Mouse (Mus musculus): ENCODE results near the gene Lrrc57.

The Lrrc57 gene

DNA sequence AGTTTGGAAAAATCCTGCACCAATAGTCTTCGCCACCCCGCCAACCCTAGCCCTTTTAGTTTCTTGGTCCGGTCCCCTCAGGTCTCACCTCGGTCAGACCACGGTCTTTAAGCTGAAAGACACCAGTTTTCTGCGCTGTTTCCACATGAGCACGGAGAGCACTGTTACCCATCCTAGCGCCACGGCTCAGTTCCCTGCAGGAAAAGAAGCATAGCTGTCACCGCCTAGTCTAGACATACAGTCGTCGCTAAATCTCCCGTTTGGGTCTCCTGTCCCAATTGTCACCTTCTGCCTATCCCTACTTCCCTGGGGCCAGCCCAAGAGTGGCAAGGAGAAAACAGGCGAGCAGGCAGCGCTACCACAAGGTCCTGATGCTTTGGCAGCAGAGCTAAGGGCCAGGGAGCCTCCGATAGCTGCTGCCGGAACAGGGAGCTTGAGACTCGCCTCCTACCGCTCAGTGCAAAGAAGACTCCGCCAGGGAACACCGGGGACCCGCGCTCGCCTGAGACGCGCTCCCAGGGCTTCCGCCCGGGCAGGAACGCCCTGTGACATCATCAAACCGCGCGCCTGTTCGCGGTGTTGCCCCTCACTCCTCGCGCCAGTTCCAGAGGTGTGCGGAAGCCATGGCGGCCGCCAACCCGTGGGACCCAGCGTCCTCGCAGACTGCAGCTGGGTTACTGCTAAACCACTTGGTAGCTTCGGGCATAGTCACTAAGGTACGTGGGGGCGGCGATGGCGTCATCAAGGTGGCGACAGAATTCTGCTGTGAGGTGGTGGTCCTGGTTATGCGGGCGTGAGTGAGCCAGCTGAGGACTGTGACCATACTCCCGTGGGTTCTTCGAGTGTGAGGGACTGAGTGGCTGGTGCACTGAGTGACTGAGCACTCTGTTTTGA is at the start of gene Lrrc57, which contains the start of gene Haus2:
TSS of gene Lrrc57 (minus strand) at position 691 of the 894 bp plus-strand sequence.
TSS of gene Haus2 (plus strand) at position 554 of the 894 bp plus-strand sequence.
- no peak for DNase-seq (ENCODE audit: extremely low read depth, low read depth, low spot score)

DNA sequence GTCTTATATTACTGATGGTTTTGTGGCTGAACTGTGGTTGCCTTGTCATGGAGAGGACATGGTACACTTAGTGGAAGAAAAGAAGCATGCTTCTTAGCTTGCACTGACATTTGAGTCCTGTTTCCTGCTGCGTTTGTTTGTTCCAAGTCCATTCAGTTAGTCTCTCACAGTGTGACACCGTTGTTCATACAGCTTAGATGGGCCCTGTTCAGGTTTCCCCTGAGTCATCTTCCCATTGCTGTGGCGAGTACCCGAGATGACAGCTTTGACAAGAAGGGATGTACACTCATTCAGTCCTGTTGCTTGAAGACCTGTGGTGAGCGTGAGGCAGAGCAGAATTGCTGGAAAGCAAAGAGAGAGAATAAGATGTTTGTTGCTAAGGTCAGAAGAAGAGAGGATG is 49.2 kb upstream of the Lrrc57 start:
- DNase-seq (ENCODE audit: extremely low read depth, low read depth, low spot score): no peak

DNA sequence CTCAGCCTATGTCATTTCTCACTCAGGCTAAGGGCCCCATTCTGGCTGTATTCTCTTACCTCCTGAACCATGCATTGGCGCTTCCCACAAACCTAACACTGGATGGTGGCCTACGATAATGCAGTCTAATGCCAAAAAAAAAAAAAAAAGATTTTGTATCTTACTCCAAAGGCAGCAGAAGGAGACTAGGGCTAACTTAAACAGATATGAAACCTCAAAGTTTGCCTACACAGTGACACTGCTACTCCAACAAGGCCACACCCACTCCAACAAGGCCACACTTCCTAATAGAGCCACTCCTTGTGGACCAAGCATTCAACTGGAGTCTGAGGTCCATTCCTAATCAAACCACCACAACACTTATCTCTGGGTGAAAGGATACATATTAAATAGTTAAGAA is 47.4 kb upstream of the Lrrc57 start:
- DNase-seq (ENCODE audit: extremely low read depth, low read depth, low spot score): no peak

DNA sequence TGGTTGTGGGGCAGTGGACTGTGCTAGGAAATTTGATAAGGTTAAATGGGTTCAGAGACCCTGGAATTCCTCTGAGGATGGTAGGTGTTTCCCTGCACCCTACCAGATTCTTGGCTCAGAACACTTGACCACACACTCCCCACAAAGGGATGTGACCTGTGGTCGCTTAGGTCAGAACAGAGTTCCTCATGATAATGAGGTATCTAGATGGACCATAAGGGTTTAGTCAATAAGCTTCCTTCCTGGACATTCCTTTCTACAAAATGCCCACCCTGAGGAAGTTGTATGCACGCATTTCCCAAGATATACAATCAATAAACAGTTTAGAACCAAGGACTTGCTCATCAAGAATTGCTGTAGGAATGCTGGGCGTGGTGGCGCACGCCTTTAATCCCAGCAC is 46.6 kb upstream of the Lrrc57 start:
- DNase-seq (ENCODE audit: extremely low read depth, low read depth, low spot score): no peak

DNA sequence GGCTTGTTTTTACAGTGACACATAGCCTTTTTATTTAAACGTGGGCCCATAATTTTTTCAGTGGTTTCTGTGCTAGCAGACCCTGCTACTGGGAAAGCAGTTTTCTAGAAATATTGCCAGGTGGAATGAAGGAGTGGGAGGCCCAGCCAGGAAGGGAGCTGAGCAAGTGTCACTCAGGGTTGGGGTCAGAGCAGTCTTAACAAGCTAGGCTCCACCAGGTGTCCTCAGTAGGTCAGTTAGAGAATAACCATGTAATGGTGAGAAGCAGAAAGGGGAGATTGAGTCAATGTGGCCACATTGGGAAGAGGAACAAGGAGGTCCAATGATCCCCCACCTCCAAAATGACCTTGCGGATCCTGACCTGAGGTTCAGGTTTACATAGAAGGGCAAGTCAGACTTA is 45.4 kb upstream of the Lrrc57 start:
- no peak for DNase-seq (ENCODE audit: extremely low read depth, low read depth, low spot score)

DNA sequence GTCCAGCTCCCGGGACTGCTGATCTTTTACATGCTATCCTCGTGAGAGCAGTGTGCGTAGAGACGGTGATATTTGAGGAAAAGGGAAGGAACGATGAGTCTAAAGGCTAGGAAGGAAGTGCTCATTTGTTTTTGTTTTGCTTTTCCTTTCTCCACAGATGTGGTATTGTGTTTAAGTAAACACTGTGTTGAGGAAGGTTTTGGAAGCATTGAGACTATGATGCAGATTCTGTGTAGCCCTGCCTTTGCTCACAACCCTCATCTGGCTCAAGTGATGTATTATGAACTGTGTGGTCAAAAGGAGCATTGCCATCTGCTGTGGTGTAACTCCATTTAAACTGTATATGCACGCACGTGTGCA is 43.6 kb upstream of the Lrrc57 start:
- DNase-seq (ENCODE audit: extremely low read depth, low read depth, low spot score): no peak

DNA sequence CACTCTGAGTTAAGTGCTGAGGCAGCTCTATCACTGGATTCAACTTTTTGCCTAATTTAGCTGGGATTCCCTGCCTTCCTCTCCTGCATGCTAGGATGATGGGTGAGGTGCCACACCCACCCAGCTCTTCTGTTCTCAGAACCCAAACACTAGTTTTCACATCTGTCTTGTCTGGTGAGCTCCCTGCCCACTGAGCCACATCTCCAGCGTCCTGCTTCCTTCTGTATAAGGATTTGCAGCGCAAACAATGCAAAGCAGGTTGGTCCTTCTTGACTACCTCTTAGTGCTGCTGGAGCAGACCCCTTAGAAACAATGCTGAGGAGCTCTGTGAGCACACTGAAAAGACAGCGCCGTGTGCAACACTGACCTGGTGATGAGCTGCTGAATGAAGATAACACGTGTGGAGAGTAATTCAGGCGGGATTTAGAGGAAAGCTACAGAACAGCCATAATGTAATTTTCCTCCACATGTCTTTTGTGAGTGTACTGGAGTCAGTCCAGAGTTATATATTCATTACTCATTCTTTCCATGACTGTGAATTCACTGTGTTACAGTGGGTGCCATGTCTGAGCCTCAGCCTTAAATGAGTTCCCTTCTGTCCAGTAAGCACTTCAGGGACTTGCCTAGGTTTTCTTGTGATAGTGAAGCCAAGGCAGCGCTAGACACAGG is 43.1 kb upstream of the Lrrc57 start:
- DNase-seq (ENCODE audit: extremely low read depth, low read depth, low spot score): no peak

DNA sequence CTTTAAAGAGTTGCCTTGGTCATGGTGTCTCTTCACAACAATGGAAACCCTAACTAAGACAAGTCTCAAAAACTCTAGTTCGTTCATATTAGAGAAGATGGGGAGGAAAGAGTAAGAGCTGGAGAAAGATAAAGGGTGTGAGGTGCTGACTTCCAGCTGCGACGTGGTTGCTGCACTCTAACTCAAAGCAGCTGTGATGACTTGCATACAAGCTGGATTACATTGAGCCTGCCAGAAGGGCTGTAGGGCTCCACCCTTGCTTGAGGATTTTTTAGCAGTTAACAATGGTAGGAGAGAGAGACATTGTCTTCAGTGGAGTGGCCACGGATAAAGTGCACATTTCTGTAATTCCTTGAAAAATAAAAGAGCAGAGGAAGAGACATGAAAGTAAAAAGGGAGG is 37.5 kb upstream of the Lrrc57 start:
- no peak for DNase-seq (ENCODE audit: extremely low read depth, low read depth, low spot score)

DNA sequence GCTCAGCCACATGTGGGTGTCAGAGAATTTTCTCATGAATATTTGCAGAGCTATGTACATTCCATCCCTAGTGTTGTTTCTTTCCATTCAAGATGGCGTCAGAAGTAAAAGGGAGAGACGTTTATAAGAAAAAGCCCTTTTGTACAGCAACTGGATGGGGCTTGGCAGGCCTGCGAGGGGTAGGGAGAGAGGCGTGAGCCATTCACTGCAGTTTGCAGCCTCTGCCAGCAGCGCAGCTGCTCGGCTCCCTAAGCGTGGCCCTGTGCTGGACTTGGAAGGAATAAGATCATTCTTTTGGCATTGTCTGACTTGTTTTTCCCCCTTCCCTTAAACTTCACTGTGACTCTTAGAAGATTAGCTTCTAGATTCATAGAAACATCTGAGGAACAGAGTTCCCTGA is 34.5 kb upstream of the Lrrc57 start:
- DNase-seq (ENCODE audit: extremely low read depth, low read depth, low spot score): no peak

DNA sequence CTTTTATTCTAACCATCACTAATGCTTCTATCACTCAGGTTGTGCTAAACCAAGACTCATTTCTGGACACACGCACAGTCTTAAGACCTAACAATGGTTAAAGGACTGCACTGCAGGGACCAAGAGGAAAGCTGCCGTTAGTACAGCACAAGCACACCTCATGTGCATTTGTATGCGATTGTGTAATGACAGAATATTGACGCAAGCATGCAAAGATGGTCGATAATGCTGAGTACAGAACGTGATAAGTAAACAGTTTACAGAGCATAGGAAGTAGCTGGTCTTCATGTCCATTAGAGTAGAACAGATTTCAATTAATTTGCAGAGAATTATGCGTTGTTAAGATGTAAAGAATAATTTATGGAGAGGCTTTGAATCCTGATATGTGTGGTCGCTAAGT is 31.5 kb upstream of the Lrrc57 start:
- no peak for DNase-seq (ENCODE audit: extremely low read depth, low read depth, low spot score)

DNA sequence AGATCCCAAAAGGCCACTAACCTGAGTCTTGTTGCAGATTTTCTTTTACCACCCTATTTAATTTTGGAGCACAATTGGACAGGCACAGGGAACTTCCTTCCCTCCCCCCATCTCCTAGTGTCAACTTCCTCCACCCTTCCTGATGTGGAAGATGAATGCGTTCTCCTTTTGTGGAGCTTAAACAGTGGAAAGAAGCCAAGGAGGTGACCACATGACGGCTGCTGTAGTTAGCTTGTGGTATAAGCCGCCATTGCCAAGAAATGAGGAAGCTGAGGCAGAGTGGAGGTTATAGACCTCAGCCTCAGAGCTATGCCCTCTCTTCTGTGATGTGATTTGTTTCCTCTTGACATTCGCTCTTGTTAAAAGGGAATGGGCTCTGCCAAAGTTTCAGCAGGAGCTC is 22.6 kb upstream of the Lrrc57 start:
- no peak for DNase-seq (ENCODE audit: extremely low read depth, low read depth, low spot score)

DNA sequence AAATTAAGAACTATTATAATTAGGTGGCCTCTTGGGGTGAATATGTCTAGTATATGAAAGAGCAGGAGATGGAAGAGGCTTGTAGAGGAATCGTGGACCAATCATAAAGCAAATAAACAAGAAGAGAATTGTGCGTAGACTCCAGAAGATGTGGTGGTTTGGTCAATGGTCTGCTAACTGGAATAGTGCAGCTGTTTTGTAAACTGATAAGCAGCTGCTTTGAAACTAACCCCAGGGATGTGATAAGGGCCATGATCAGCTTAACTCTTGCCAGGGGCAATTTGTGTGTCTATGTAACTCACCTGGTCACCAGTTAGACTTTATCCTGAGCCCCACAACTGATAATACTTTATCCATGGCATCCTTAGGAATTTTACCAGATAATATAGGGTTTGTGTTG is 22.2 kb upstream of the Lrrc57 start:
- no peak for DNase-seq (ENCODE audit: extremely low read depth, low read depth, low spot score)

DNA sequence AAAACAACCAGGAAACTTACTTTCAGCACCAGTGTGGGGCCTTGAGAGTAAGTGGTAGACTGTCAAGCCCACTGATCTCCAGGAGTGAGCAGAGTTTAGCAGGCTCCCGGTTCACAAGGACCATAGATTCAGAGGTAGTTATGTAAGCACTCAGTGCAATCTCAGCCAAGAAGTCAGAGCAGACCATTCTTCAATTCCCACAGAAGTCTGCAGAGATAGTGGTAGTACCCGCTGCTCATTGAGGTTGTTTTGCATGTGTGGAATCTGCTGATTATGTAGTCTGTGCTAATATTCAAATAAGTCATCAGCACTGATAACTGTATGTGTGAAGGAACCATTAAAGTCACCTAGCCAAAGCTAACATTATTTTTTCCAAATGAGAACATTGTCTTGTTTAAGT is 21.3 kb upstream of the Lrrc57 start:
- DNase-seq (ENCODE audit: extremely low read depth, low read depth, low spot score): no peak

DNA sequence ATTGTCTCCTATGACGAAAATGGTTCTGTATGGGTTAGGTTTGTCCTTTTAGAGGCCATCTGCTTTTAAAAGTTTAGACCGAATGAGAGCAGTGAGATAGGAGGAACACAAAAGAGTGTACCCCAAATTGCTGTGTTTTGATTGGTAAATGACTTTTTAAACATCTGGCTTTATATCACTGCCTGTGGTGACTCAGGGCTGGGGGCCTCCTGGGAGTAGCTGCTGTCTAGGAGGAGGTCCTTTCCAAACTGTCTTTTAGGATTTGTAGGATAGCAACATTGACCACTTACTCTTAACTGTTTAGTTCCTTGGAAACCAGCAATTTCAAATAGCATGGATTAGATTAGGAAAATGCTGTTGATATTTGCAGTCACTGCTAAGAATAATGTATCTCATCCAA is 20.9 kb upstream of the Lrrc57 start:
- DNase-seq (ENCODE audit: extremely low read depth, low read depth, low spot score): no peak

DNA sequence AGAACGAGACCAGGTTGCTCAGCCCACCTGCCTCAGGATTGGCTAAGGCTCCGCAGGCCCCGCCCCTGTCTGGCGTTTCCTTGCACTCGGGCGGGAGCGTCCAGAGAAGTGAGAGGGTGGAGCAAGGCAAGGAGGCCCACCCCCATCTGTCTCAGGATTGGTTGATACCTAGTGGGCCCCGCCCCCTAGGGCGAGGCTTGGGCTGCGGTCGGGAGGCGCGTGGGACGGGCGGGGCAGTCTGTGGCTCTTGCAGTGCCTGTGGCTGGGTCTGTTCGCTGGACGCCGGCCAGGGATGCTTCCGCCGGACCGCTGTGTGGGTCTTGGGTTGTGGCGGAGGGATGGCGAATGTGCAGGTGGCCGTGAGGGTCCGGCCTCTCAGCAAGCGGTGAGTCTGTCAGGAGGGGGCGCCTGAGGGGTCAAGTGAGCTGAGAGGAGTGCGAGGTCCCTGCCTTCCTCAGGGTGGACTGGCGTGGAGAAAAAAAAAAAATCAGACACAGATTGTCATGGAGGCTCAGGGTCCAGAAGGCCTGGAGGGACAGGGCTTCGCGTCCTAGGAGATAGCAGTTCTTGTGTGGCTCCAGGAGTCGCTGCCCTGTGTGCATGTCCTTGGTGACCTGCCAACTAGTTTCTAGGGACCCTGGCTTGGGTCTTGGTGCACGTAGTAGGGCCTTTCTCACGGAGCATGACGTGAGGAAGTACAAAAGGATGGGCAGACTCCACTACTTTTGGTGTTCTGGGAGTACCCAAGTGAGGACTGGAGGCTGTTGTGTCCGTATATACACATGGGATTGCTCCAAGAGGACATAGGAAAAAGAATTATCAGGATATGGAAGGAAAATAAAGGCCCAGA is 19.8 kb upstream of the Lrrc57 start, which contains the start of gene Stard9:
TSS of gene Stard9 (plus strand) at position 236 of the 850 bp plus-strand sequence.
- peak; percentile 72 for DNase-seq (ENCODE audit: extremely low read depth, low read depth, low spot score)

DNA sequence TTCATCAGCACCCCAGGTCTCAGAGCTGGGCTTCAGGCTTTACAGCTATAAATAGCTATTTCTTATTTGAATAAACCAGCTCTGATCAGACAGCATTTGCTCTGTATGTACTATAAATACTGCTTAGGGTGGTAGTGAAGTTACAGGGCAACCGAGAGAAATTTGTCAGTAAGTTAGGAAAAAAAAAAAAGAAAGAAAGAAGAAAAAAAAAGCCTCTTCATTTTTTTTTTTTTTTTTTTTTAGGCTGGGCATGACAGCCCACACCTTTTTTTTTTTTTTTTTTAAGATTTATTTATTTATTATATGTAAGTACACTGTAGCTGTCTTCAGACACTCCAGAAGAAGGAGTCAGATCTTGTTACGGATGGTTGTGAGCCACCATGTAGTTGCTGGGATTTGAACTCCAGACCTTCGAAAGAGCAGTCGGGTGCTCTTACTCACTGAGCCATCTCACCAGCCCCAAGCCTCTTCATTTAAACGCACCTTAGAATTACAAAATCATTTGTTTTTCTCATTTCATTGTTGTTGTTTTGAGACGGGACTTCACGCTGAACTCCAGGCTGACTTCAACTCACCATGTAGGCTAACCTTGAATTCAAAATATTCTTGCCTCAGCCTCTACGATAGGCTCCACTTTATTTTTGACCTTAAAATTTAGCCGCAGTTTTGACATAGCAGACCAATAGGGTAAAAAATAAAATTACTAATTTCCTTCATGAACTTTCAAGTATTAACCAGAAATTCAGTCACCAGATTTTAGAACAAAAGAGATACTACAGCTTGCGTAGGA is 19.0 kb upstream of the Lrrc57 start:
- no peak for DNase-seq (ENCODE audit: extremely low read depth, low read depth, low spot score)

DNA sequence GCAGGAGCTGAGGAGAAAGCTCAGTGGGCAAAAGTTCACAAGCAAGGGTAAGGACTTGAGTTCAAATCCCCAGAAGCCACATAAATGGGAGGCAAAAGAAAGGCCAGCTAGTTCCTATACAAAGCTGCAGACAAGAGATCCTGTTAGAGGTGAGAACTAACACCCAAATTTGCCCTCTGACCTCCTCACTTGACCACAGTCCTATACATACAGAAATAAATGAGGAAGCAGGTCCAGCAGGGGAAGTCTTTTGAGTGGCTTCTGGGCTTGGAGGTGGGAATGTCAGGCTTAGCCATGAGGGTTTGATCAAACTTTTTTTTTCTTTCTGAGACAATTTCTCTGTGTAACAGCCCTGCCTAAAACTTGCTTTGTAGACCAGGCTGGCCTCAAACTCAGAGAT is 13.6 kb upstream of the Lrrc57 start:
- DNase-seq (ENCODE audit: extremely low read depth, low read depth, low spot score): no peak

DNA sequence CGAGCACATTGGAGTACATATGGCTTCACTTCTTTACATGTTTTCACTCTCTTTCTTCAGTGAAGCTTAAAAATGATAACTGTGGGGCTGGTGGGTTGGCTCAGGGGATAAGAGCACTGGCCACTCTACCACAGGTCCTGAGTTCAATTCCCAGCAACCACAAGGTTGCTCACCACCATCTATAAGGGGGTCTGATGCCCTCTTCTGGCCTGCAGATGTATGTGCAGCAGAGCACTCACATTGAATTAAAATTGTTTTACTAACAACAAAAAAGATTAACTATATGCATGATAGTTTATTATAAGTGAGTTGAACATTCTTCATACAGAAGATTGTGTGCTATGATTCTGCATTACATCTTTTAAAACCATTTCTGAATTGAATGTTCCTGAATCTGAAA is 10.2 kb upstream of the Lrrc57 start:
- no peak for DNase-seq (ENCODE audit: extremely low read depth, low read depth, low spot score)

DNA sequence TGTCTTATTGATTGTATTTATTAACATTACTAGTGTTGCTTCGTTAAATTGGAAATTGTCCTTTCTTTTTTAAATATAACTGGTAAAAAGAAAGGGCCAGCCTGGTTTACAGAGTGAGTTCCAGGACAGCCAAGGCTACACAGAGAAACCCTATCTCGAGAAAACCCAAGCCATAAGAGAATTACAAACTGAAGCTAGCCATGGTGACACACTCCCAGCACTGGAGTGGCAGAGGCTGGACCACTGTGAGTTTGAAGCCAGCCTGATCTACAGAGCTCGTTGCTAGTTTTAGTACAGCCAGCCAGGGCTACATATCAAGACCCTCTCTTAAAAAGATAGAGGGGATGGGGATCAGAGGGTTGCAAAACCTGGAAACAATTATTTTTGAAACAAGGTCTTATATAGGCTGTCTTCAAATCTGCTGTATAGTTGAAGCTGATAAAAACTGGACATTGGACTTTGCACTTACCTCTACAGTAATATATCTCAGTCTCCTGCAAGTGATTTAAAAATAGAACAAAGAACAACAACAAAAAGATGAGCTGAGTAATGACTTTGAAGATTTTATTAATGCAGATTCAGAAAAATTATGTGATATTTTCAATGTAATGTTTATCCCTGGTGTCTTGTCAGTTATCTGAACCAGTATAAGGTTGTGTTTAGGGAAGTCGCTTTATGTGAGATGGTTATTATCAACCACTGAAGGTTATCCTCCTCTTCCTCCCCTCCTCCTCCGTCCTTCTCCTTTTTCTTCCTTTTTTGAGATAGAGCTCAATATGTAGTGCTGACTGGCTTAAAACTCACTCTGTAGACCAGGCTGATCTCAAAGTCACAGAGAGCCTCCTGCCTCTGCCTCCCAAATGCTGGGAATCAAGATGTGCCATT is 7.2 kb upstream of the Lrrc57 start:
- no peak for DNase-seq (ENCODE audit: extremely low read depth, low read depth, low spot score)

Measured in fat pad, adult 2 months (tissue).